Mouse (Mus musculus): ENCODE results near the gene Clic5. TPM values are rescaled to one million over a fixed set of nuclear protein-coding genes. Genes with fewer than 3 reads are reported as not detected.

Clic5 gene
- polyA plus RNA-seq, 1 experiment from 2014 or later, result 0.33 TPM

GRCm38 (mm10) chr17:44327279-44328146, 139.1 kb downstream of the Clic5 start:
- ATAC-seq (ENCODE audit: insufficient read depth), result no peak
- Histone ChIP-seq H3K36me3 (replicated peaks) (no peaks in the 10 kb centered on the region), H3K4me2 (no peak overlapping the region), H3K4me1 (replicated peaks) (no peaks in the 10 kb centered on the region), H3K27me3 (no peaks in the 10 kb centered on the region), H3K4me3 (replicated peaks) (no peak overlapping the region), H3K9me3 (replicated peaks) (no peaks in the 10 kb centered on the region), H3K27ac (replicated peaks) (no peak overlapping the region), H3K9ac (no peak overlapping the region)
- 62% methylated on average over 10 of the region's 10 CpGs for WGBS (ENCODE audit: insufficient replicate concordance)

GRCm38 (mm10) chr17:44328147-44328482, 139.7 kb downstream of the Clic5 start:
- H3K4me3 ChIP-seq (replicated peaks), result no peak overlapping the region
- no peak overlapping the region for H3K4me2 ChIP-seq
- H3K36me3 ChIP-seq (replicated peaks), result no peaks in the 10 kb centered on the region
- WGBS (ENCODE audit: insufficient replicate concordance), result 71% methylated on average over 5 of the region's 5 CpGs
- no peak for ATAC-seq (ENCODE audit: insufficient read depth)
- no peak overlapping the region for H3K27ac ChIP-seq (replicated peaks)
- H3K4me1 ChIP-seq (replicated peaks), result no peaks in the 10 kb centered on the region
- no peaks in the 10 kb centered on the region for H3K27me3 ChIP-seq
- H3K9me3 ChIP-seq (replicated peaks), result no peaks in the 10 kb centered on the region
- H3K9ac ChIP-seq, result no peak overlapping the region

Other genes starting within 250 kb of the Clic5 start
- gene Enpp5, start 109.8 kb upstream of the Clic5 start, polyA plus RNA-seq (2015; fragmentation: Nextera tagmentation; extraction: Ambion mirVana), result 7.0 and 8.0 TPM in 2 replicates
- 4.4 TPM in 2 replicates for gene Enpp4, start 82.8 kb upstream of the Clic5 start, polyA plus RNA-seq (2015; fragmentation: Nextera tagmentation; extraction: Ambion mirVana)

Data from liver, embryonic 15.5 days (tissue).